29 mouse cellular contexts compared by ENCODE assay signal in the genomic region with DNA sequence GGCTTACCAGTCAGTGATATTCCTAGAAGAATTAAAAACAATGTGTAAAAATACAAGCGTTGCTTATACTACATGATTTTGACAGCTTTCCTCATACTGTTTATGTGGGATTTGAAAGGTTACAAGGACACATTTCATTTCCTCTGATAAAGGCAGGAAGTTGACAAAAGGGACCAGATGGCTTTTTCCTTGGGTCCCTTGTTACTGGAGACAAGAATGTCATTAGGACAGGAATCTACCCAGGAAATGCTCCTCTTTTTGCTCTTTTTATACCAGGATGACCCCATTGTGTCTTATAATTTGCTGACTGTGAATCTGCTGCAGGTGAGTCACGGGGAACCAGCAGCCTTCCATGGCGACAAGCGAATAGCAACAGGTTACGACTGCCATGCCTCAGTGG. TPM values are rescaled to one million over a fixed set of nuclear protein-coding genes. Genes with fewer than 3 reads are reported as not detected.
DNase-seq lines count a peak whose midpoint lies in the region; ATAC-seq and TF ChIP-seq lines count a peak whose summit lies in the region.
"Had no signal": no experiment of that assay in that cellular context is flagged by ENCODE, and none has a peak within 500 bp of the region (broad histone marks: within the 10 kb centered on the region; RNA-seq: fewer than 3 reads in every experiment).

No protein-coding gene starts in this region.

- no peak for ATAC-seq in heart, embryonic 15.5 days (replicated peaks; ENCODE audit: insufficient number of reproducible peaks, insufficient read depth, low FRiP score, low read depth)
- ATAC-seq in kidney, embryonic 16.5 days (ENCODE audit: low FRiP score, low TSS enrichment): no peak
- ATAC-seq in lung, embryonic 14.5 days (ENCODE audit: insufficient read depth): no peak
- no peak for ATAC-seq in neural tube, embryonic 15.5 days (ENCODE audit: low FRiP score)
- ATAC-seq: CD4-positive, CD25-positive, alpha-beta regulatory T cell, adult 4 months; forebrain, embryonic 16.5 days; inflammation-experienced regulatory T-cells, adult 6 months had no signal

- no peak overlapping the region for H3K9ac ChIP-seq in heart, embryonic 15.5 days
- H3K9ac ChIP-seq in kidney, embryonic 16.5 days (replicated peaks; ENCODE audit: low read length): no peak overlapping the region
- H3K9ac ChIP-seq in lung, embryonic 14.5 days: no peak overlapping the region
- no peak overlapping the region for H3K9ac ChIP-seq in neural tube, embryonic 15.5 days (replicated peaks)
- H3K9ac ChIP-seq: hindbrain, embryonic 15.5 days; limb, embryonic 12.5 days; liver, embryonic 13.5 days had no signal

- no peaks in the 10 kb centered on the region for H3K36me3 ChIP-seq in heart, embryonic 15.5 days
- H3K36me3 ChIP-seq in kidney, embryonic 16.5 days (ENCODE audit: insufficient read depth, low read length): no peaks in the 10 kb centered on the region
- H3K36me3 ChIP-seq in lung, embryonic 14.5 days (ENCODE audit: insufficient read depth): no peaks in the 10 kb centered on the region
- no peaks in the 10 kb centered on the region for H3K36me3 ChIP-seq in neural tube, embryonic 15.5 days
- H3K36me3 ChIP-seq: heart, embryonic 10.5 days; hindbrain, embryonic 10.5 days; hindbrain, embryonic 15.5 days; limb, embryonic 12.5 days; liver, embryonic 13.5 days had no signal

- no peak overlapping the region for H3K4me2 ChIP-seq in heart, embryonic 15.5 days
- no peak overlapping the region for H3K4me2 ChIP-seq in kidney, embryonic 16.5 days (replicated peaks; ENCODE audit: low read depth, low read length)
- no peak overlapping the region for H3K4me2 ChIP-seq in lung, embryonic 14.5 days
- H3K4me2 ChIP-seq in neural tube, embryonic 15.5 days: no peak overlapping the region
- H3K4me2 ChIP-seq: hindbrain, embryonic 15.5 days; limb, embryonic 12.5 days; liver, embryonic 13.5 days had no signal

- H3K27me3 ChIP-seq in heart, embryonic 15.5 days: no peaks in the 10 kb centered on the region
- no peaks in the 10 kb centered on the region for H3K27me3 ChIP-seq in kidney, embryonic 16.5 days (ENCODE audit: insufficient read depth, low read length)
- H3K27me3 ChIP-seq in lung, embryonic 14.5 days (ENCODE audit: insufficient read depth, low read length): no peaks in the 10 kb centered on the region
- H3K27me3 ChIP-seq in neural tube, embryonic 15.5 days (replicated peaks): no peaks in the 10 kb centered on the region
- H3K27me3 ChIP-seq: hindbrain, embryonic 15.5 days; limb, embryonic 12.5 days; liver, embryonic 13.5 days had no signal

- TF ChIP-seq CTCF in lung, embryonic 14.5 days (IDR thresholded peaks at IDR 0.05; ENCODE audit: low read depth): no peak

- 71% methylated on average over 5 of the region's 5 CpGs for WGBS in heart, embryonic 15.5 days
- WGBS in kidney, embryonic 16.5 days: 72% methylated on average over 5 of the region's 5 CpGs
- 65% methylated on average over 5 of the region's 5 CpGs for WGBS in lung, embryonic 14.5 days
- WGBS in neural tube, embryonic 15.5 days: 92% methylated on average over 5 of the region's 5 CpGs

- no peak for DNase-seq in heart, postnatal 25 days (ENCODE audit: low spot score)
- DNase-seq in kidney, adult 8-10 months: no peak
- DNase-seq in lung, embryonic 14.5 days: peak; percentile 22
- DNase-seq in lung, postnatal 25 days (ENCODE audit: low spot score): no peak
- DNase-seq: cerebellum, adult 2 months; cerebellum, postnatal 14 days; gastrocnemius, adult 2 months; gastrocnemius, postnatal 36 days; heart, postnatal 10 days; kidney, postnatal 10 days; liver, embryonic 13.5 days; lung, postnatal 10 days; midbrain, embryonic 14.5 days; retina, postnatal 1 day; right cerebral cortex, postnatal 14 days; thymus, postnatal 14 days had no signal

- no peaks in the 10 kb centered on the region for H3K9me3 ChIP-seq in heart, embryonic 15.5 days (replicated peaks)
- no peaks in the 10 kb centered on the region for H3K9me3 ChIP-seq in kidney, embryonic 16.5 days (ENCODE audit: low read length)
- no peaks in the 10 kb centered on the region for H3K9me3 ChIP-seq in lung, embryonic 14.5 days (ENCODE audit: low read depth, low read length)
- no peaks in the 10 kb centered on the region for H3K9me3 ChIP-seq in neural tube, embryonic 15.5 days (replicated peaks)
- H3K9me3 ChIP-seq: heart, embryonic 10.5 days; hindbrain, embryonic 10.5 days; hindbrain, embryonic 15.5 days; limb, embryonic 12.5 days; liver, embryonic 13.5 days had no signal

- no peak overlapping the region for H3K4me3 ChIP-seq in heart, embryonic 15.5 days
- no peak overlapping the region for H3K4me3 ChIP-seq in kidney, embryonic 16.5 days (ENCODE audit: low read length)
- H3K4me3 ChIP-seq in lung, embryonic 14.5 days (ENCODE audit: low read depth, low read length): no peak overlapping the region
- no peak overlapping the region for H3K4me3 ChIP-seq in neural tube, embryonic 15.5 days (replicated peaks)
- H3K4me3 ChIP-seq: erythroblast, embryonic 14.5 days; gastrocnemius, adult 2 months; heart, embryonic 10.5 days; hindbrain, embryonic 10.5 days; hindbrain, embryonic 15.5 days; layer of hippocampus, adult 2 months; left cerebral cortex, adult 2 months; limb, embryonic 12.5 days; liver, embryonic 13.5 days had no signal

- peaks cover 4% of the 10 kb centered on the region for H3K4me1 ChIP-seq in heart, embryonic 15.5 days (replicated peaks)
- H3K4me1 ChIP-seq in kidney, embryonic 16.5 days (ENCODE audit: insufficient read depth, low read length): peaks cover 17% of the 10 kb centered on the region
- 0 out of 2 replicates have a peak, but pooled peaks cover 8% of the 10 kb centered on the region for H3K4me1 ChIP-seq in lung, embryonic 14.5 days (ENCODE audit: insufficient read depth)
- no peaks in the 10 kb centered on the region for H3K4me1 ChIP-seq in neural tube, embryonic 15.5 days
- H3K4me1 ChIP-seq: heart, embryonic 10.5 days; hindbrain, embryonic 10.5 days; hindbrain, embryonic 15.5 days; limb, embryonic 12.5 days; liver, embryonic 13.5 days had no signal

- peak overlapping the region; percentile 17; the same call in 1 of the 2 replicates for H3K27ac ChIP-seq in heart, embryonic 15.5 days
- peak overlapping the region; percentile 65 for H3K27ac ChIP-seq in kidney, embryonic 16.5 days (ENCODE audit: low read length)
- no peak overlapping the region for H3K27ac ChIP-seq in lung, embryonic 14.5 days (ENCODE audit: low read depth)
- no peak overlapping the region for H3K27ac ChIP-seq in neural tube, embryonic 15.5 days (replicated peaks)
- H3K27ac ChIP-seq: gastrocnemius, adult 2 months; heart, embryonic 10.5 days; hindbrain, embryonic 10.5 days; hindbrain, embryonic 15.5 days; layer of hippocampus, adult 2 months; left cerebral cortex, adult 2 months; limb, embryonic 12.5 days; liver, embryonic 13.5 days had no signal

- intact Hi-C loops in heart, postnatal 25 days (cut with DNase I): loop anchor here (5.0 kb wide), 1 partner anchor 177 kb away; no protein-coding TSS in a partner anchor

RNA-seq across cellular contexts. Expression of gene Kcnj8, which starts 31.3 kb away (rescaled TPM):
- polyA plus RNA-seq in heart, embryonic 15.5 days (2015; fragmentation: Nextera tagmentation; extraction: Ambion mirVana): 16.1 and 16.2 TPM in 2 replicates
- 10 to 100 TPM; 26.3 to 32.4 TPM for total RNA-seq in heart, postnatal 25 days (2021)
- 25.2 and 29.4 TPM in 2 replicates for polyA plus RNA-seq in kidney, embryonic 16.5 days (2015; fragmentation: Nextera tagmentation; extraction: Ambion mirVana)
- polyA plus RNA-seq in lung, embryonic 14.5 days (2014; fragmentation: Nextera tagmentation; extraction: Ambion mirVana): 13.6 and 16.3 TPM in 2 replicates
- 13.6 and 19.7 TPM in 2 replicates for polyA plus RNA-seq in neural tube, embryonic 15.5 days (2015; fragmentation: Nextera tagmentation; extraction: Ambion mirVana)
- polyA plus RNA-seq: CD4-positive, CD25-positive, alpha-beta regulatory T cell, adult 4 months; erythroblast, embryonic 14.5 days had no signal

RNA-seq across cellular contexts. Expression of gene Ldhb, which starts 32.4 kb away (rescaled TPM):
- 1,301 and 1,466 TPM in 2 replicates for polyA plus RNA-seq in heart, embryonic 15.5 days (2015; fragmentation: Nextera tagmentation; extraction: Ambion mirVana)
- total RNA-seq in heart, postnatal 25 days (2021): 1,000 to 10,000 TPM; 2,652 to 2,667 TPM
- 945 and 1,022 TPM in 2 replicates for polyA plus RNA-seq in kidney, embryonic 16.5 days (2015; fragmentation: Nextera tagmentation; extraction: Ambion mirVana)
- polyA plus RNA-seq in lung, embryonic 14.5 days (2014; fragmentation: Nextera tagmentation; extraction: Ambion mirVana): 215 and 230 TPM in 2 replicates
- 526 and 576 TPM in 2 replicates for polyA plus RNA-seq in neural tube, embryonic 15.5 days (2015; fragmentation: Nextera tagmentation; extraction: Ambion mirVana)
- polyA plus RNA-seq: erythroblast, embryonic 14.5 days had no signal

Comparison
In these comparisons a context has a peak if more than half of its experiments do, and no peak if none do; other contexts are left out.
1. H3K27ac ChIP-seq: peak in heart, embryonic 15.5 days (single experiment) and kidney, embryonic 16.5 days (single experiment); none in lung, embryonic 14.5 days (single experiment) and neural tube, embryonic 15.5 days (single experiment).